Mouse (Mus musculus): ENCODE results near the gene Il13ra1. TPM values are rescaled to one million over a fixed set of nuclear protein-coding genes. Genes with fewer than 3 reads are reported as not detected.

Gene Il13ra1
- polyA plus RNA-seq, 1 experiment from 2014 or later, result 20.7 TPM

DNA sequence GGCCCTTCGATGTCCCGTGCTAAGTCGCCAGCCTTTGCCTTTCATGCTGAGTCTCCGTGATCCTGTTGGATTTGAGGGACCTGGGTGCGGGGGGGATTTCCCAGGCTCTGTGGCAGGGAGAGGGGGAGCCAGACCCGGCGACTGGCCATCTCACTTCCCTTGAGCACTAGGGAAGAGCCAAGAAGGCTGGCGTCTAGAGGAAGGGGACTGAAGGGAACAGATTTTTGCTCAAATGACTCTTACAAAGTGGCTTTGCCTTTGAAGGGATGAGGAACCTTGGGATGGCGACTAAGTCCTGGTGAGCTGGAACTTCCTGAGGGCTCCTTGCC lies 476 bp downstream of the Il13ra1 start:
- H3K9me3 ChIP-seq (ENCODE audit: control insufficient read depth, low read length), result no peaks in the 10 kb centered on the region
- H3K27me3 ChIP-seq (replicated peaks; ENCODE audit: control insufficient read depth, insufficient read depth, low read length), result no peaks in the 10 kb centered on the region
- peak; percentile 1 for DNase-seq (ENCODE audit: low spot score)
- H3K4me2 ChIP-seq (ENCODE audit: low read depth, low read length), result peak overlapping the region; percentile 66
- H3K9ac ChIP-seq (ENCODE audit: low read depth, low read length), result peak overlapping the region; percentile 66
- peak overlapping the region; percentile 51 for H3K4me3 ChIP-seq (ENCODE audit: low read depth, low read length)
- H3K4me1 ChIP-seq (ENCODE audit: control insufficient read depth, insufficient read depth, low read length), result no peaks in the 10 kb centered on the region
- no peaks in the 10 kb centered on the region for H3K36me3 ChIP-seq (ENCODE audit: control insufficient read depth, insufficient read depth, low read length)
- no peak overlapping the region for H3K27ac ChIP-seq (replicated peaks; ENCODE audit: low read depth, low read length)
- no peak for ATAC-seq (ENCODE audit: low read depth)
- 25% methylated on average over 9 of the region's 9 CpGs for WGBS

DNA sequence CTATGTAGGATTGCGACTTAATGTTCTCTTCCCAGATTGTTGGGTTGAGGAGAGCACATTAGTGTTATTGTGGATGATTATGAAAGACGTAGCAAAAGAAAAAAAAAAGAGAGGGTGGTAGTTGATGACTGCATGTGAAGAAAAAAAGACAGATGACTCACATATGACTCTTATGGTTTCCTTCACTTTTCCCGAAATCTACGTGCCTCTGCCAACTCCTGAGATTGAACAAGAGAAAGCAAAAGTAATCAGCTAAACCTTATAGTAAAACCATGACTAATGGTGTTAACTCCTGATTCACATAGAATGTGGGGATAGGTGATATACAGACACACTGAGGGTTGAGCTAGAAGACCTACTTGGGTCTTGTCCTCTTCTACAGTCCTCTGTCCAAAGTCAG lies 3.3 kb downstream of the Il13ra1 start:
- 83% methylated on average over 4 of the region's 4 CpGs for WGBS
- no peaks in the 10 kb centered on the region for H3K9me3 ChIP-seq (ENCODE audit: control insufficient read depth, low read length)

DNA sequence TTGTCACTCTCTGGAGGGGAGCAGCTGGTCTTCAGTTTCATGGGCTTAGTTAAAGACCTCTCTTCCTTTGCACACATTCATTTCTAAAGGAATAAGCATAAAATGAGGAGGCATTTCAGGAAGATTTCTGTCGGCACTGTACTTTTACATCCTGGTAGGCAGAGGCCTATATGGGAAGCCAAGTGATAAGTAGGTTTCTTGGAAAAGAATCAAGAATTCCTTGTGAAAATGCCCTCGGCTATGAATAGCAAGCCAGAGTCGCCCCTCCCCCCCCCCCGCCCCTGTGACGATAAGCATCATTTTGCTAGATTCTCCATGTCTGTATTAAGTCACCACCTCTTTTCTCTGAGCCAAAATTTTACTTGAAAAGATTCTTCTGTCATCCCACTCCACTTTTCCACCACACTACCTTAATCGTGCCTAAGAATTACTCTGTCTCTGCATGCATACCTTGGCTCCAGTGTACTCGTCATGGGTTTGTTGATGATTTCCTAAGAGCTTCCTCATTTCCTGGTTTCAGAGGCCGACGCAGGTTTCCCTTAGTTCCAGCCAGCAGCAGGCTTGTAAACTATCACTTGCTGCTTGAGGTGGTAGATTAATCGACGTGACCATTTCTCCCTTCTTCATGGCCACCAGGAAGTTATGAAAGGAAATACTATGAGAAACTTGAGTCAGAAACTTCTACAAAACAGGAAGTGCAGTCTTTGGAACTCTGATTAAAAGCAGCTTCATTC lies 17.3 kb downstream of the Il13ra1 start:
- DNase-seq (ENCODE audit: low spot score) (peak; percentile 8), ATAC-seq (ENCODE audit: low read depth) (no peak)
- no peaks in the 10 kb centered on the region for H3K9me3 ChIP-seq (ENCODE audit: control insufficient read depth, low read length)
- 45% methylated on average over 10 of the region's 11 CpGs for WGBS
- H3K4me3 ChIP-seq (ENCODE audit: low read depth, low read length), result no peak overlapping the region
- no peak overlapping the region for H3K27ac ChIP-seq (replicated peaks; ENCODE audit: low read depth, low read length)
- H3K36me3 ChIP-seq (ENCODE audit: control insufficient read depth, insufficient read depth, low read length), result no peaks in the 10 kb centered on the region
- H3K4me1 ChIP-seq (ENCODE audit: control insufficient read depth, insufficient read depth, low read length), result no peaks in the 10 kb centered on the region
- H3K4me2 ChIP-seq (ENCODE audit: low read depth, low read length), result no peak overlapping the region
- H3K27me3 ChIP-seq (replicated peaks; ENCODE audit: control insufficient read depth, insufficient read depth, low read length), result no peaks in the 10 kb centered on the region
- H3K9ac ChIP-seq (ENCODE audit: low read depth, low read length), result no peak overlapping the region

More for the DNA sequence above, 3.3 kb downstream of the Il13ra1 start:
- DNase-seq (ENCODE audit: low spot score) (no peak), ATAC-seq (ENCODE audit: low read depth) (no peak)
- H3K27ac ChIP-seq (replicated peaks; ENCODE audit: low read depth, low read length), result no peak overlapping the region
- no peaks in the 10 kb centered on the region for H3K27me3 ChIP-seq (replicated peaks; ENCODE audit: control insufficient read depth, insufficient read depth, low read length)
- no peaks in the 10 kb centered on the region for H3K36me3 ChIP-seq (ENCODE audit: control insufficient read depth, insufficient read depth, low read length)
- no peak overlapping the region for H3K4me2 ChIP-seq (ENCODE audit: low read depth, low read length)
- H3K9ac ChIP-seq (ENCODE audit: low read depth, low read length), result no peak overlapping the region
- no peaks in the 10 kb centered on the region for H3K4me1 ChIP-seq (ENCODE audit: control insufficient read depth, insufficient read depth, low read length)
- H3K4me3 ChIP-seq (ENCODE audit: low read depth, low read length), result no peak overlapping the region

DNA sequence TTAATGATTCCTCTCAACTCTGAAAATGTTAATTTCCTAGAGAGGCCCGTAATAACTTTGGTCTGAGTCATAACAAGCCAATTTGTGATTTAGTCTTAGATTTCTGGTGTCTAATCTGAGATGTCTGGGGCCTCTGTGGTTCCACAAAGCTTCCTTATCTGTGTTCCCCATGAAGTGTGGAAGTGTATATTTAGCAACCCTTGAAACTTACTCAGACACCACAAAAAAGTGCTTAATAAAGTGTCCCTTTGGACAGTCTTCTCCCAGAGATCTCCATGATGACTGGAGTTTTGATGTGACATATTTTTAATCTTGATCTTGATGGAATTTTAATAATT lies 17.8 kb downstream of the Il13ra1 start:
- Histone ChIP-seq H3K27me3 (replicated peaks; ENCODE audit: control insufficient read depth, insufficient read depth, low read length) (no peaks in the 10 kb centered on the region), H3K4me3 (ENCODE audit: low read depth, low read length) (no peak overlapping the region), H3K4me2 (ENCODE audit: low read depth, low read length) (no peak overlapping the region), H3K9me3 (ENCODE audit: control insufficient read depth, low read length) (no peaks in the 10 kb centered on the region), H3K9ac (ENCODE audit: low read depth, low read length) (no peak overlapping the region), H3K4me1 (ENCODE audit: control insufficient read depth, insufficient read depth, low read length) (no peaks in the 10 kb centered on the region), H3K36me3 (ENCODE audit: control insufficient read depth, insufficient read depth, low read length) (no peaks in the 10 kb centered on the region), H3K27ac (replicated peaks; ENCODE audit: low read depth, low read length) (no peak overlapping the region)
- DNase-seq (ENCODE audit: low spot score), result no peak
- 43% methylated on average over 1 of the region's 1 CpGs for WGBS
- ATAC-seq (ENCODE audit: low read depth), result no peak

DNA sequence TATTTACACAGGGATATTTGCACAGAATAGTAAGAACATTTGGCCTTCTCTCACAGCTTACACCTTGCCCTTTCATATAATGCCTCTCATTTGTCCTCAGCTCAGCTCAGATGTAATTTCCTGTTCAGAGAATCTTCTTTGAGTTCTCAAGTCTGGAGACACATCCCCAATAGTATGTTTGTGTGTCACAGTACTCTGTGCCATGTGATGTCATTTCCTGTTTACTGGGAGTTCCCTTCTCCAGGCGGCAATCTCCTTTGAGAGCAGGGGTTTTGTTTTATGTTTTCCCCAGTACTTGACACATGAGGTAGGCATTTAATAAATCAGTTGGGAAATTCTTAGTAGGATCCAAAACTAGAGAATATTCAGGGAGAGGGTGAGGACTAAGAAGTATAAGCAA lies 24.4 kb downstream of the Il13ra1 start:
- 64% methylated on average over 1 of the region's 1 CpGs for whole genome bisulfite sequencing
- Histone ChIP-seq H3K36me3 (ENCODE audit: control insufficient read depth, insufficient read depth, low read length) (no peaks in the 10 kb centered on the region), H3K27me3 (replicated peaks; ENCODE audit: control insufficient read depth, insufficient read depth, low read length) (no peaks in the 10 kb centered on the region), H3K4me2 (ENCODE audit: low read depth, low read length) (no peak overlapping the region), H3K9ac (ENCODE audit: low read depth, low read length) (no peak overlapping the region), H3K9me3 (ENCODE audit: control insufficient read depth, low read length) (no peaks in the 10 kb centered on the region), H3K4me1 (ENCODE audit: control insufficient read depth, insufficient read depth, low read length) (no peaks in the 10 kb centered on the region), H3K4me3 (ENCODE audit: low read depth, low read length) (no peak overlapping the region), H3K27ac (replicated peaks; ENCODE audit: low read depth, low read length) (no peak overlapping the region)
- ATAC-seq (ENCODE audit: low read depth) (no peak), DNase-seq (ENCODE audit: low spot score) (no peak)

DNA sequence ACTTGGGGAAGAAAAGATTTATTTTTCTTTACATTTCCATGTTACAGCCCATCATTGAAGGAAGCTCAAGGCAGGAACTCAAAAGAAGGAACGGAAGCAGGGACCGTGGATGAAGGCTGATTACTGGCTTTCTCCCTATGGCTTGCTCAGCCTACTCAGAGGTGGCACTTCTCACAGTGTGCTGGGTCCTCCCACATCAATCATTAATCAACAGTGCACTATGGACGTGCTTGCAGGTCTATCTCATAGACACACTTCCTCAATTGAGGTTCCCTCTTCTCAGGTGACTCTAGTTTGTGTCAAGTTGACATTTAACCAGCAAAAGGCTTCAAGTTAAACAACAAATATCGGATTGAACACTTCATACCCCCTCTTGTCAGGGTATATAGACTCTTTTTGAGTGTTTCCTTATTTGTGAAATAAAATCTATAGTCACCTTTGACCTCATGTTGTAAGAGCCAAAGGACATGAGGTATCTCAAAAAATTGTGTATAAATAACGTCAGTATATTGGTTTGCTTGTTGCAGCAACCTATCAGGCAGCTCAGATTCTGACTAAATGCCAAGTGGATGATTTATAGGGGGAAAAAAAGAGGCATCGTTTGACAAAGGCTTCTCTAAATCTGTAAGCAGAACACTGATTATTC lies 30.2 kb downstream of the Il13ra1 start:
- no peak overlapping the region for H3K4me2 ChIP-seq (ENCODE audit: low read depth, low read length)
- no peak for ATAC-seq (ENCODE audit: low read depth)
- H3K27ac ChIP-seq (replicated peaks; ENCODE audit: low read depth, low read length), result no peak overlapping the region
- H3K9ac ChIP-seq (ENCODE audit: low read depth, low read length), result no peak overlapping the region
- 71% methylated on average over 6 of the region's 6 CpGs for WGBS
- H3K27me3 ChIP-seq (replicated peaks; ENCODE audit: control insufficient read depth, insufficient read depth, low read length), result no peaks in the 10 kb centered on the region
- no peaks in the 10 kb centered on the region for H3K36me3 ChIP-seq (ENCODE audit: control insufficient read depth, insufficient read depth, low read length)
- H3K9me3 ChIP-seq (ENCODE audit: control insufficient read depth, low read length), result no peaks in the 10 kb centered on the region
- no peak overlapping the region for H3K4me3 ChIP-seq (ENCODE audit: low read depth, low read length)
- no peaks in the 10 kb centered on the region for H3K4me1 ChIP-seq (ENCODE audit: control insufficient read depth, insufficient read depth, low read length)
- DNase-seq (ENCODE audit: low spot score), result no peak

DNA sequence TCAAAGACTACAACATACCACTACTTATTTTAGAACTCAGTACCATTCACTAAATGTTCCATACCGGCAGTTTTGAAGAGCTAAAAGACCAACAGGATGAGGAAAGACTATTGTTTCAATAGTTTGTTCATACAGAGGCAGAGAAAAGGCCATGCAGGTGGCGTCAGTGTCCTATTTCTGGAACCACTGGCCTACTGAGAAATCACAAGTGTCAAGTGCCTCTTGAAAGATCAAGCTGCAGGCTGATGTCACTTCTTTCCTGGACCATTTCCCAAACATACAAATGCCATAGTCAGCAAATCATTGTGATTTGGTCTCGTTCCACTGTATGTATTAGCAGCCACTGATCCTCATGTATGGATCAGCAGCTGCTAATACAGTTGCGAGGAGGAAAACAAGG lies 34.8 kb downstream of the Il13ra1 start:
- no peak for ATAC-seq (ENCODE audit: low read depth)
- 58% methylated on average over 4 of the region's 4 CpGs for WGBS
- no peak for DNase-seq (ENCODE audit: low spot score)
- Histone ChIP-seq H3K27me3 (replicated peaks; ENCODE audit: control insufficient read depth, insufficient read depth, low read length) (no peaks in the 10 kb centered on the region), H3K27ac (replicated peaks; ENCODE audit: low read depth, low read length) (no peak overlapping the region), H3K9me3 (ENCODE audit: control insufficient read depth, low read length) (no peaks in the 10 kb centered on the region), H3K4me2 (ENCODE audit: low read depth, low read length) (no peak overlapping the region), H3K4me1 (ENCODE audit: control insufficient read depth, insufficient read depth, low read length) (no peaks in the 10 kb centered on the region), H3K9ac (ENCODE audit: low read depth, low read length) (no peak overlapping the region), H3K4me3 (ENCODE audit: low read depth, low read length) (no peak overlapping the region), H3K36me3 (ENCODE audit: control insufficient read depth, insufficient read depth, low read length) (no peaks in the 10 kb centered on the region)

DNA sequence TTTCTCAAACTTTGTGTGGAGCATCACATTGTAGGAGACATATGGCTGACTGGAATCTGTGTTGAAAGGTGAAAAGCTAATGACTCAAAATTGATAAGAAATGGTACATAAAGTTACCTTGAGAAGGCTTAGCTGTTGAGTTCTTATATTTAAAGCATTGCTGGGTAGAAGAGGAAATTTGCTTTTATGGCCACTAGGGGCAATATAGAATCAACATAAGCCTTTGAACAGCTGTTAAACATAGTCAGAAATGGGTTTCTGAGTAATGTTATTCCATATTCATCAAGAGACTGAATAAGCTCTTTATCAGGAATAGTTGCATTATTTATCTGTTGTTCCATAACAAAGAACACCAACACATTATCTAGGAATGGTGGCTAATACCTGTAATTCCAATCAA lies 38.2 kb downstream of the Il13ra1 start:
- no peaks in the 10 kb centered on the region for H3K4me1 ChIP-seq (ENCODE audit: control insufficient read depth, insufficient read depth, low read length)
- no peak overlapping the region for H3K27ac ChIP-seq (replicated peaks; ENCODE audit: low read depth, low read length)
- H3K9me3 ChIP-seq (ENCODE audit: control insufficient read depth, low read length), result no peaks in the 10 kb centered on the region
- H3K4me3 ChIP-seq (ENCODE audit: low read depth, low read length), result no peak overlapping the region
- ATAC-seq (ENCODE audit: low read depth), result no peak
- H3K9ac ChIP-seq (ENCODE audit: low read depth, low read length), result no peak overlapping the region
- H3K4me2 ChIP-seq (ENCODE audit: low read depth, low read length), result no peak overlapping the region
- no peak for DNase-seq (ENCODE audit: low spot score)
- H3K36me3 ChIP-seq (ENCODE audit: control insufficient read depth, insufficient read depth, low read length), result no peaks in the 10 kb centered on the region
- H3K27me3 ChIP-seq (replicated peaks; ENCODE audit: control insufficient read depth, insufficient read depth, low read length), result no peaks in the 10 kb centered on the region

DNA sequence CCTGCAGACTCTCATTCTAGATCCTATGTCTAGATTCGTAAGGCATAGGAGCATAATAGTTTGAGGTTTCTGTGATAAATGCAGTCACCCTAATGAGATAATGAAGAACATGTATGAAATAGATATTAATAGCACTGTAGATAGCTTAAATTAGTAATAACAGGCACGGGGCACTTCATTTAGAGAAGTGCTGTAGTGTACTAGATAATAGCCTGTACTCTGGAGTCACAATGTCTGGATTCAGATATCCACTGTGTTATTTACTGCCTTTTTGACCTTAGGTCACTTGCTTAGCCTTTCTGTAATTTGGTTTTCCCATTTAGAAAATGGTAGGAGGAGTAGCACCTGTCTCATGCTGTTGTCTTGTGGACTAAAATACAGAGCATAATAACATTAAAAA lies 44.8 kb downstream of the Il13ra1 start:
- no peaks in the 10 kb centered on the region for H3K36me3 ChIP-seq (ENCODE audit: control insufficient read depth, insufficient read depth, low read length)
- H3K4me1 ChIP-seq (ENCODE audit: control insufficient read depth, insufficient read depth, low read length), result no peaks in the 10 kb centered on the region
- no peak for ATAC-seq (ENCODE audit: low read depth)
- no peak for DNase-seq (ENCODE audit: low spot score)
- no peak overlapping the region for H3K4me2 ChIP-seq (ENCODE audit: low read depth, low read length)
- H3K4me3 ChIP-seq (ENCODE audit: low read depth, low read length), result no peak overlapping the region
- H3K27me3 ChIP-seq (replicated peaks; ENCODE audit: control insufficient read depth, insufficient read depth, low read length), result no peaks in the 10 kb centered on the region
- H3K27ac ChIP-seq (replicated peaks; ENCODE audit: low read depth, low read length), result no peak overlapping the region
- WGBS, result 69% methylated on average over 2 of the region's 2 CpGs
- no peaks in the 10 kb centered on the region for H3K9me3 ChIP-seq (ENCODE audit: control insufficient read depth, low read length)
- H3K9ac ChIP-seq (ENCODE audit: low read depth, low read length), result no peak overlapping the region
